Mouse (Mus musculus): ENCODE measurements around the gene Gzmm.
A peak's percentile ranks its signal among the peaks of the same experiment; 100 is the strongest.

Gzmm gene

GRCm38 (mm10) chr10:79729357-79729965 is 40.6 kb downstream of the Gzmm start:
- DNase-seq, result no peak

GRCm38 (mm10) chr10:79732500-79732899 is 43.7 kb downstream of the Gzmm start:
- no peak for DNase-seq

- no peak for DNase-seq
Measured at GRCm38 (mm10) chr10:79733847-79734246, 45.0 kb downstream of the Gzmm start.

- DNase-seq, result no peak
Measured at GRCm38 (mm10) chr10:79735361-79735760, 46.5 kb downstream of the Gzmm start.

GRCm38 (mm10) chr10:79736706-79737105 is 47.9 kb downstream of the Gzmm start:
- DNase-seq, result no peak

GRCm38 (mm10) chr10:79738259-79738658 is 49.4 kb downstream of the Gzmm start:
- no peak for DNase-seq

- DNase-seq, result no peak
Measured at GRCm38 (mm10) chr10:79739234-79739633, 50.4 kb downstream of the Gzmm start.

GRCm38 (mm10) chr10:79740863-79741262 is 52.0 kb downstream of the Gzmm start:
- no peak for DNase-seq

GRCm38 (mm10) chr10:79743161-79743560 is 54.3 kb downstream of the Gzmm start:
- DNase-seq, result no peak

GRCm38 (mm10) chr10:79743650-79744365 is 55.0 kb downstream of the Gzmm start:
- DNase-seq, result peak; percentile 59

Measured in cerebellum, adult 8-10 months (tissue).